Mouse (Mus musculus) embryo, embryonic 11.5 days (tissue): ENCODE data around the gene Stat2.

Experiments used
- DNase-seq: peaks from one replicate; pipeline ENCODE4 v3.0.0-alpha.2; 2012; ENCODE audit warnings: low read depth, low spot score

The Stat2 gene

DNA sequence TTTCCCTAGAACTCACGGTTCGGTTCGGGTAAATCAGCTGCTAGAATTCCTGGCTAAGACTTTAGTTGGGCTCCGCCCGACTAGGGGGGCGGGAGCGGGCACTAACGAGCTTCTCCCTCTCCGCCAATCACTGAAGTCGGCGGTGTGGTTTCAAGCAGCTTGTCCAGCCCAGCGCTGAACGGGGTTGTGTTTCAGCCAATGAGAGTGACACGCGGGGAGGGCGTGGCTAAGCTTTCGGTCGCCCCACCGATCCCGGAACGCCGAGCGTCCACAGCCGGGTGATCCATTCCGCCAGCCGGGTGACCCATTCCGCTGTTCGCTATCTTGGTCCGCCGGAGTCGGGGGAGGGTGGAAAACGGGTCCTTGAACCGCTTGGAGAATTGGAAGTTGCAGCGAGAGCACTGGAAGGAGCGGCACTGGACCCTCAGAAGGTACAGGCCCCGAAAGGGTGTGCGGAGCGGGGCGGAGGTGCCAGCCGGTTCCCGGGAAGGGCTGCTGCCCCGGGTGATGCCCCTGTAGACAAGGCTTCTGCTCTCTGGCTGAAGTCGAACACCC is at the start of gene Stat2:
Stat2 (plus strand) TSS at position 273 of the 555 bp plus-strand sequence.
- DNase-seq: peak; percentile 95

DNA sequence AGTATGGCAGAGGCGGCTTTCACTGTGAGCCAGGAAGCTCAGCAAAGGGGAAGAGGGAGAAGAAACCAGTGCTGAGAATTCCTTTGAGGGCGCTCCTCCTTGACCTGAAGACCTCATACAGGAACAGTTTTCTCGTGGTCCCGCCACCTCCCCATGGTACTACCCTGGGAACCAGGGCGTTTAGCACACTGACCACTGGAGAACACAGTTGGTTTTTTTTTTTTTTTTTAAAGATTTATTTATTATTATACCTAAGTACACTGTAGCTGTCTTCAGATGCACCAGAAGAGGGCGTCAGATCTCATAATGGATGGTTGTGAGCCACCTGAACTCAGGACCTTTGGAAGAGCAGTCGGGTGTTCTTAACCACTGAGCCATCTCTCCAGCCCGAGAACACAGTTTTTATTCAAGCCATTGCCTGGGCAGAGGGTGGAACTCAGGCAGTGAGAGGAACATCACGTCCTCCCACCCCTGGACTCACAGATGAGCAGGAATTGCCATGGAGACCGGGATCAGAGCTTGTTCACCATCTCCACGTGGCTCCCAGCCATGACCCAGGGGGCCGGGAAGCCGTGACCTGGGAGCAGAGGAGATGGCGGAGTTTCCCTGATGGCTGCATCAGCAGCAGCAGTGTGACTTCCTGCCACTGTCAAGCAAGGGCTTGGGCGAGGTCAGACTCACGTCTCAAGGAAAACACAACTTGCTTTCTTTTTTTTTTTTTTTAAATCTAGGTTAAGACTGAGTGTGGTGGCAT is 48.6 kb upstream of the Stat2 start:
- DNase-seq: no peak

DNA sequence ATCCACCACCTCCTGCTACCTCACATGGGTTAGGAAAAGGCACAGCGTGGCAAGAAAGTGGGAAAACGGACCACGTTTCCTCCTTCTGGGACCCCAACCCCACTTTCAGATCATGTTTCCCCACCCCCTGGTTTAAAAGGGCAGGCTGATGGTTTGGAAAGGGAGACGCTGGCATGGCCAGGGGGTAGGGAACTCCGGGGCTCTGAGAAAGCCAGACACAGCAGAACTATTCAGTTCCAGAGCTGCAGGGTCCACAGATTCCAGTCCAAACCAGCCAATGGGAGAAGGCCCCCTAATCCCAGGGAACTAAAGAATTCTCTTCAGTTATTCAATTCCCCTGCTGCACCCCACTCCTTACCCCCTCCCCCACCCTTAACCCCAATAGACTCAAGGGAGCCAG is 45.3 kb upstream of the Stat2 start:
- DNase-seq: no peak

DNA sequence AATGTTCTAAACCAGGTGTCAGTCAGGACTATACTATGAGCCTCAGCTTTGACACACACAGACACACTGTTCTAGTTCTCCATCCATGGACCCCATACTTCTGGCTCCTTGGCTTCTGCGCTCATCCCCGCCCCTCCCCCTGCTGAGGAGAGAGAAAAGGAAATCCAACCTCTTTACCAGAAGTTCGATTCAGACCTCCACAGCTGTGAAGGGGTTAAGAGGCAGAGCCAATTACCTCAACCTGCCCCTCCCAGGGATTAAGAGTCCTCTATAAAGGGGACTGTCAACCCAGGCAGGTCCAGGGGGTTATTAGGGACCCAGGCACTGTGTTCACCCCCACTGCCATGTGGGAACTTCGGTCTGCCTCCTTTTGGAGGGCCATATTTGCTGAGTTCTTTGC is 44.8 kb upstream of the Stat2 start, which contains the start of gene Mip:
Mip (plus strand) TSS at position 301 of the 400 bp plus-strand sequence.
- DNase-seq: no peak

DNA sequence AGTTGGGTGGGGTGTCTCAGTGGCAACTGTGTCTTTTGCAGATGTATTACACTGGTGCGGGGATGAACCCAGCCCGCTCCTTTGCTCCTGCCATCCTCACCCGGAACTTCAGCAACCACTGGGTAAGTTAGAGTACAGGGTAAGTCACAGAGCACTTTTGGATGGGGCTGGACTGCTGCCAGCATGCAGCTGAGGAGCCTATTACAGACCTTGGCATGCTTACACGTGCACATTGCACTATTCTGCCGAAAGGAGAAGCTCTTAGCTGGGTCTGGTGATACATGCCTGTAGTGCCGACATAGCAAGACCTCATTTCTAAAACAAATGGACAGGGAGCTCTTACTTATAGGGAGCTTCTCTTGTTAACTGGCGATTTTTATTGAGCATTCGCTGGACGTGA is 42.8 kb upstream of the Stat2 start:
- DNase-seq: no peak

DNA sequence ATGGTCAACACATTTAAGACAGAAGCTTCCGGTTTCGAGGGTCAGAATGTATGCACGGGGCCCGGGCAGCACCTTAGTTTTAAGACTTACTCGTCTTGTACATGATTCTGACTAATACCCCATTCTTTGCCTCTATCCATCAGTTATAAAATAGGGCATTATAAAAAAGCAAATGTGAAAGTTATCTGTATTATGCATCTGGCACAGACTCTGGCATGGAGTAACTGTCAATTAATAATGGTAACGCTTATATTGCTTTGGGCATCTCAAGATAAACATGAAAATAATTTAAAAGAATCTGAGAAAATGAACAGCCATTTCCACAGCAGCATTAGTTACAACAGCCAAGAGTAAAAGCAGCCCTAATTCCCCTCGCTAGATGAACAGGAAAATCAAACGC is 42.4 kb upstream of the Stat2 start:
- no peak for DNase-seq

DNA sequence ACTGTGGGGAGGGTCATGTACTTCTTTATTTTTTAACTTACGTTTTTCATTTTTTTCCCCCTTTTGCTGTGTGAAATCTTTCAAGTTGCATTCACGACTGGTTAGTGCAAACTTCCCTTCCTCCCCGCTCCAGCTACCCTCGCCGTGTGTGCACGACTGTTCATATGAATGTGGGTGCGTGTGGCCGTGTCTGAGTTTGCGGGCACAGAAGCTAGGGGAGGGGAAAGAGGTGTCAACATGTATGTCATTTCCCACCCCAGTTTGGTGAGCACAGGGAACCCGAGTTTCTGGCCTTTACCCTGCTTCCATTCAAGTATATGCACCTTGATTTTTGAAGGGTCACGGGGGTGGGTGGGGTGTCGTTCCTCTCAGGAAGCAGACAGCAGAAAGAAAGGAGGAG is 39.8 kb upstream of the Stat2 start:
- DNase-seq: no peak

DNA sequence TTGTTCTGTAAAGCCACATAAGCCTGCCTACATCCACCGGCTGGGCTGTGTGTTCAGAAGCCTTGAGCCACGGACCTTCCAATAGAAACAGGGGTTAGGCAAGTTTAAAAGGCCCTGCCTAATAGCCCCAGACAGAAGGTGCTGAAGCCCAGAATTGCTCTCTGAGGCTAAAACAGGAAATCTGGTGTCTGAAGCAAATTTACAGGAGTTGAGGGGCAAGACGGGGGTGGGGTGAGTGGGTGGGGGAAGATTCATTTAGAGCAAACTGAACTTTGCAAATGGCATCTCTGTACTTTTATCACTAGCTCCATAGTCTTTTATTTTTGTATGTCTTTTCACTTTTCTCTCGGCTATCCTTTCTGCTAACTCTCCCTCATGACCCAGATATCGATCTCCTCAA is 39.2 kb upstream of the Stat2 start:
- DNase-seq: no peak

DNA sequence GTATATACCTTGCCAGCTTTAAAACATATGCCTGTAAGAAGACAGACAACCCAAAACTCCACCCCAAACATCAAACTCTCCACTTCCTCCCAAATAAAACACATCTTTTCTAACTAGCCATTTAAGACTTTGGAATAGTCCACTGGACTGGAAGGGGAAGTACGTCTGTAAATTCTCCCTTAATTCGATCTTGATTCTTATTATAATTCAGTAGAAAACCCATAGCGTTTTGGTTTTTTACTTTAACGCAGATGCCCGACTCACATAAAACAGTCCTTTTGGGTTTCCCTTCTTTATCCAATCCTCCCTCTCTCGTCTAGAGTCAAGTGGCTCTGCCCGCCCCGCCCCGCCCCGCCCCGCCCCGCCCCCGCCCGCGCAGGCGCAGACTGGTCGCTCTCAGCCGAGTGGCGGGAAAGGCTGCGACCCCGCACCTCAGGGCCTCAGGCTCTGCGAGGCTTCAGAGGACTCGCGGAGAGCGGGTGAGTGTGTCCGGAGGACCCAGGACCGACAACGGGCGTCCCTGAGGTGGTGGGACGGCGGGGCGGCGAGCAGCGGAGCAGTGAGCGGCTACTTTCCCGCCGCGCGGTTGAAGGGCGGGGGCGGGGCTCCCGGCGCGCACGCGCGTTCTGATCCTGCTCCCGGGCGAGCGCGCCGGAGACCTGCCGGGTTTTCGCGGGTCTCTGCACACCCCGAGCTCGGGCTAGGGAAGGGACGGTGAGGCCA is 38.5 kb upstream of the Stat2 start, which contains the start of gene Timeless:
Timeless (plus strand) TSS at position 369 of the 723 bp plus-strand sequence.
- peak; percentile 68 for DNase-seq

DNA sequence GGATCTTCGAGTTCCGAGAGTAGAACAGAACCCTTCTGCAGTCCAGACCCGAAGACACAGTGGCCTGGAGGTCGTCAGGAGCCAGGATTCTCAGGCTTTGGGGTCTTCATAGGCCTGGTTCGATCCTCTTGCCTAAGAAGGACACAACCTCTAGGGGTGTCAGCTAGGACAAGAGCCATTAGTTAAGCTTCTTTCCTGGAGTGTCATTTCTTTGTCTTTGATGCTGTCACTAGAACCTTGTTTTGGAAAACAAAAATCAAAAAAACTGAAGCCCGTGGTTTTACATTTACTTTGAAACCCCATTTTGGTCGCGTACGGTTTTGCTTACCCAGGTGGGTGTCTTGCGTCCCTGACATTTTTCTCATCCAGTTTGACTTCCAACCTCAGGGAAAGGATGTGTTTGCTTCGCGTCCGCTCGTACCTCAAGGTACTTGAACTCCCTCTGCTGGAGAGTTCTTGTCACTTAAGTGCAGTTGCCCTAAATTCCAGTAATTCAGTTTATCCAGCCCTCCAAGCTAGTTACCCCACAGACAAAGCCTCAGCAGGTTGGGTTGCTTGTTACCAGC is 37.9 kb upstream of the Stat2 start:
- DNase-seq: peak; percentile 64

DNA sequence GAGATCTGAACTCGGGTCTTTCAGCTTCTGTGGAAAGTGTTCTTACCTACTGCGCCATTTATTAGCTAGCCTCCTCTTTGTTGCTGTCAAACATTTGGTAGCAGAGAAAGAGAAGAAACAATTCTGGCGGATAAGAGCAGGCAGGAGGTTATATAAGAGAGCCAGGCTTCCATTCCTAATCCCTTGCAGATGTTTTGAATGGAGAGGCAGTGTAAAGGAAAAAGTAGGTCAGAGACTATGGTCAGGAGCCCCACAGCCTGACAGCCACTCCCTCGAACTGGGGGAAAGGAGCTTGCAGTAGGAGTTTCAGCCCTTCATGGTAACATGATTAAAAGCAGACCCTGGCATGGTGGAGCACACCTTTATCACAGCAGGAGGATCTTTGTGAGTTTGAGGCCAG is 34.0 kb upstream of the Stat2 start:
- no peak for DNase-seq

DNA sequence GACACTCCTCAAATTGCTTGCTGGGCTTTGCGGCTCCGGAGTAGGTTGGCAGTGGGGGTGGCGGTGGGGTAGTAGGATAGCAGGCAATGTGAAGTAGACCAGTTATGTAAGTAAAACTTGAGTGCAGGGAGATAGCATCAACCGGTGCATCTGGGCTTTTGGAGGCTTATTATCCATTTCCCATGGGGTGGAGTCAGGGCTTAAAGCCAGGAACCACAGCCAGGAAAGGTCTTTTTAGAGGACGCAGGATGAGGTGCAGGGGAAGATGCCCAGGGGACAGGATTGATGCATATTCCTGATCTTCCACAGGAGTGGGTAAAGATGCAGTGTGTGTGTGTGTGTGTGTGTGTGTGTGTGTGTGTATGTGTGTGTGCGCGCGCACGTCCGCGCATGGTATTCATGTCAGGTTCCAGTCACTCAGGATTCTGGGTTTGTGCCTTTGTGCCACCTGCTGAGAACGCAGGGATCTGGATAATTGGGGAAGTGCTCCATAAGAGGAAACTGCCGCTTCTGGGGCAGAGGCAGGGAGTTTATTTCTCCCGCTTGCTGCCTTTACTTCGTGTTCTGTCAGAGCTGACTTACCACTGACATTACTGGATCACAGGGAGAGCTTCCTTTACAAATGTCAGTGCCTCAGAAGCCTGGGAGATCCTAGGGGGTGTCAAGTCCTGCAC is 32.4 kb upstream of the Stat2 start:
- DNase-seq: no peak

DNA sequence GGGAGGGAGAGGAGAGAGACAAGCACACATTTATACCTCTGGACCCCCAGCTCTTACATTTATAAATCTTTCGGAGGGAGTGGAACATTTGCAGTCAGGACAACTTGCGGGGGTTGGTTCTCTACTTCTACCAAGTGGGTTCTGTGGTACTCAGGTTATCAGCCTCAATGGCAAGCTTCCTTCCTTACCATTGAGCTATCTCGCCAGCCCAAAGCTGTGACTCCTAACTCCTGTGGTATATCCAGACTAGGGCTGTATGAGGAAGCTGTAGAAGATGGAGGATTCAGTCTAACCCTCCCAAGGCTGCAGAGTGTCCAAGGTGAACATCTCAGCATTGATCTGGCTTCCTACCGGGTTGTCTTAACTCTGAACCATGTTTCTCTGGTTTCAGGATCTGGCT is 31.2 kb upstream of the Stat2 start:
- DNase-seq: no peak

DNA sequence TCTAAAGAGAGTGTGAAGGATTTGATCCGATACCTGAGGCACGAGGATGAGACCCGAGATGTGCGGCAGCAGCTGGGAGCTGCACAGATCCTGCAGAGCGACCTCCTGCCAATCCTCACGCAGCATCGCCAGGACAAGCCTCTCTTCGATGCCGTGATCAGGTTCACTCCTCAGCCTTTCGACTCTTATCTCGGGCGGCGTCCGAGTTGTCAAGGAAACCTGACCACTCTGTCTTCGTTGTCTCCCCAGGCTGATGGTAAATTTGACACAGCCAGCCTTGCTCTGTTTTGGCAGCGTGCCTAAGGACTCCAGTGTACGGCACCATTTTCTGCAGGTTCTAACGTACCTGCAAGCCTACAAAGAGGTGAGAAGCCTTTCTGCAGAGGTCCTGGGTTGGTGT is 30.2 kb upstream of the Stat2 start:
- DNase-seq: no peak

DNA sequence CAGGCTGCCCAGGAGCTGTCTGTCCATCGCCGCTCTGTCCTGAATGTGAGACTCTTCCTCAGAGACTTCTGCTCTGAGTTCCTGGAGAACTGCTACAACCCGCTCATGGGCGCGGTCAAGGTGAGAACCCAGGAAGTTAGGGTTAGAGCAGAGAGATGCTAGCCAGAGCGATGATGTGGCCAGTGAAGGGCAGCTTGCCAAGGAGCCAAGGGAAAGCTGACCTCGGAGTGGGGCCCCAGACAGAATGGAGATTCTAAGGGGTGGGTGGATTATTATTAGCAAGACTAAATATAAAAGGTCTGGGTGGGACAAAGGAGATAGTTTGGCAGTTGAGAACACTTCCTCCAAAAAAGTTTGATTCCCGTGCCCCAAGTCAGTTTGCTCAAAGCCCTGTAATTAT is 27.1 kb upstream of the Stat2 start:
- DNase-seq: no peak

DNA sequence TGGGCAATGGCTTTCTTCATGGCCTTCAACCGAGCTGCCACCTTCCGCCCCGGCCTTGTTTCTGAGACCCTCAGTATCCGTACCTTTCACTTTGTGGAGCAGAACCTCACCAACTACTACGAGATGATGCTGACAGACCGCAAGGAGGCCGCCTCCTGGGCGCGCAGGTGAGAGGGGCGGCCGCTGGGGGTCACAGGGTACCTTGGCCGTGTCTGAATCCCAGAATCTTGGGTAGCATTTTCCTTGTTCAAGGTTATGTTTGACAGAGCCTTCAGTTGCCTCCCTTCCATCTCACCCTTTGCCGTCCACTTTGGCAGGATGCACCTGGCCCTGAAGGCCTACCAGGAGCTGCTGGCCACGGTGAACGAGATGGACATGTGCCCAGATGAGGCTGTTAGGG is 26.2 kb upstream of the Stat2 start:
- DNase-seq: no peak

DNA sequence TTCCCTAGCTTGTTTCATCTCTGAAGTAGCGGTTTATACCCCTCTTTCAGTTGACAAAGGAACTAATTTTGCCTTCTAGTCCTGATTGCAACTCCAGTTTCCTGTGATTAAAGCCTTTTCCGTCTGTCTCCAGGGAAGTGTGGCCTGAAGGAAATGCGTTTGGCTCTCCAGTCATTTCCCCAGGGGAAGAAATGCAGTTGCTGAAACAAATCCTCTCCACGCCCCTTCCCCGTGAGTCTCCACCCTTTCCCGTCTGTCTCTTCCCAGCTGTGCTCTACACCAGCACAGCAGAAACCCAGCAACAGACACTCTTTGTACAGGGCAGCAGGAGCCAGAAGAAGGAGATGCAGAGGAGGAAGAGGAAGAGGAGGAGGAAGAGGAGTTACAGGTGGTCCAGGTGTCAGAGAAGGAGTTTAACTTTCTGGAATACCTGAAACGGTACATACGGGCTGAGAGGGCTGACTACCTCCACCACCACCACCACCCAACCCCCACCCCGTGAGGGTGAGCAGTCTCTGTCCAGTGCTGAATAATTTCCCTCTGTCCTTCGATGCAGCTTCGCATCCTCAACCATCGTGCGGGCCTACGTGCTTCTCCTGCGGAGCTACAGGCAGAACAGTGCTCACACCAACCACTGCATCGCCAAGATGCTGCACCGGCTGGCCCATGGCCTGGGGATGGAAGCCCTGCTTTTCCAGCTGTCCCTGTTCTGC is 23.2 kb upstream of the Stat2 start:
- no peak for DNase-seq

DNA sequence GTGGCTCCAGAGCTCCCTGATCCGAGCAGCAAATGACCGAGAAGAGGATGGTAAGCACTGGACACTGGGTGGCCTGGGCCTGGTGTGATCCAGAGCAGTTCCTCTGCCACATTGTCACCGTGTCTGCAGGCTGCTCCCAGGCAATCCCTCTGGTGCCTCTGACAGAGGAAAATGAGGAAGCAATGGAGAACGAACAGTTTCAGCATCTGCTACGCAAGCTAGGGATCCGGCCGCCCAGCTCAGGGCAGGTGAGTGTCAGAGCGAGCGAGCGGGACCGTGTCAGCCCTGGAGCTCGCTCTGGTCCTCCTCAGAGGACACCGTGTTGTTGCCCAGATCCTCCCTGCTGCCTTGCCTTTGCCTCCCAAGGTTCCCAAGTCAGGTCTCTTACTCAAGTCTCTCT is 19.8 kb upstream of the Stat2 start:
- DNase-seq: no peak

DNA sequence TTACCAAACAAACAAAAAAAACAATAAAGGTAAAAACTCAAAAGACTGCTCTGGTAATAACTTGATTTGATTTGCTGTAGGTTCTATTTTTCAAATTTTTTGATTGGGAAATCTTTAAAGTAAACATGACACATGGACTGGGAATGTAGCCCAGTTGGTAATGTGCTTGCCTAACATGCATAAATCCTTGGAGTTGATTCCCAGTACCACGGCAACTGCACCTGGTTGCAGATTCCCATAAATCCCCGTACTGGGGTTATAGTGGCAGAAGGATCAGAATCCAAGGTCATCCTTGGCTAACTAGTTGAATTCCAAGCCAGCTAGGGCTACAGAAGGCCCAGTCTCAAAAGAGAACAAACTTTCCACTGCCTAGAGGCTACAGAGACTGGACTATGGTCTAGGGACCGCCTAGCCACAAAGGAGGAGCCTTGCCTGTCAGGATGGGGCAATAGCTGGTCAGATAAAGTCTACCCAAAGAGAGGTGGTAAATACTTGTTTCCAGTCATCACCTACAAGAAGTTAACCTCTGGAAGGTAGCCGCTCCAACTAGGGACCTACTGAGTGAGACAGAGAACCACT is 16.6 kb upstream of the Stat2 start, which contains the start of gene Apon:
Apon (plus strand) TSS at position 420 of the 579 bp plus-strand sequence.
- DNase-seq: no peak

DNA sequence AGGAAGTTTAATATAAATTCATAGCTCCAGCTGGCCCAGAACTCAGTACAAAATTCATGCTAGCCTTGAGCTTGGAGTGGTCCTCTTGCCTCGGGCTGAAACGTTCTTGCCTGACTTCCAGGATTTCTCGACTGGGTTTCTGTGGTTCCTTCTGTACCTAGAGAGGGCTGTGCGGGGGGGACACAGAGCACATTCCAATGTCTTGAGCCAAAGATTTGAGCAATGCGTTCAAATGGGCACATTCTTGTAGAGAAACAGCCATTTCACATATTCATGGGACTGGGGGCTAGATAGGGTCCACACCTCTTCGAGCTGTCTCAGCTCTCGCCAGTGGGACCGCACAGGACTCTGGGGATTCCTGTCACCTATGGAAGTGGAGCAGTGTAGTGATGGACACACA is 14.4 kb upstream of the Stat2 start:
- no peak for DNase-seq

DNA sequence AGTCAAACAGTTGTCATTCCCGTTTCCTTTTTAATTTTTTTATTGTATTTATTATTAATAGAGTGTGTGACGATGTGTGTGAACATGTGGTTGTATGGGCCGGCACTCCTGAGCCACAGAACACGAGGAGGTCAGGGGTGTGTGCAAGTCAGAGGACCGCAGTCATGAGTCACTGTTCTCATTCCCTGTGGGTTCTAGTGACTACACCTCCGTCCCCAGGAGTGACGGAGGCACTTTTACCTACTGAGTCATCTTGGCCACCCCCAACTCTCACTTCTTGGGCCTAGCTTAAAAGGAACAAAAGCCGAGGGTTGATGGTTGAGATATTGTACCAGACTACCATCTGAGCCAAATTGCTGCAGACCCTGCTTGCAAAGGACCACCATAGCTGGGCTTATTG is 14.0 kb upstream of the Stat2 start:
- DNase-seq: no peak
